Mouse (Mus musculus) hindbrain, embryonic 11.5 days (tissue): ENCODE measurements around the gene Pfn1. TPM values are rescaled to one million over a fixed set of nuclear protein-coding genes. Genes with fewer than 3 reads are reported as not detected.
A peak's percentile ranks its signal among the peaks of the same experiment; 100 is the strongest.

ENCODE experiments used
- ATAC-seq: fragments of 200-750 bp; cut with Nextera tagmentation; 2 replicates; pipeline ENCODE4 v1.8.0; 2017; ENCODE audit warnings: mild to moderate bottlenecking, moderate TSS enrichment, moderate library complexity; ENCODE audit not compliant: low FRiP score
- DNase-seq: peaks from one replicate; pipeline ENCODE4 v3.0.0-alpha.2; 2015; ENCODE audit warnings: low spot score
- H3K27ac ChIP-seq: fragments of 300-500 bp; sonication (generic); 2 replicates; pipeline ENCODE4 v1.5.1; 2014; ENCODE audit warnings: mild to moderate bottlenecking, low read depth, low read length
- H3K27me3 ChIP-seq: fragments of 300-500 bp; sonication (generic); 2 replicates; pipeline ENCODE4 v1.6.1; 2014; ENCODE audit warnings: mild to moderate bottlenecking, low read length, moderate library complexity, mixed read lengths; ENCODE audit not compliant: control insufficient read depth, insufficient read depth
- H3K36me3 ChIP-seq: fragments of 300-500 bp; sonication (generic); 2 replicates; pipeline ENCODE4 v1.6.1; 2014; ENCODE audit warnings: mild to moderate bottlenecking, low read length, moderate library complexity, mixed read lengths; ENCODE audit not compliant: control insufficient read depth, insufficient read depth
- H3K4me1 ChIP-seq: fragments of 300-500 bp; sonication (generic); replicated peaks from 2 replicates; pipeline ENCODE4 v1.6.1; 2014; ENCODE audit warnings: low read length, mixed read lengths; ENCODE audit not compliant: control insufficient read depth, insufficient read depth
- H3K4me2 ChIP-seq: fragments of 300-500 bp; sonication (generic); replicated peaks from 2 replicates; pipeline ENCODE4 v1.6.1; 2014; ENCODE audit warnings: mild to moderate bottlenecking, low read depth, low read length
- H3K4me3 ChIP-seq: fragments of 300-500 bp; sonication (generic); 2 replicates; pipeline ENCODE4 v1.5.1; 2014; ENCODE audit warnings: low read depth, low read length
- H3K9ac ChIP-seq: fragments of 300-500 bp; sonication (generic); 2 replicates; pipeline ENCODE4 v1.6.1; 2014; ENCODE audit warnings: low read depth, low read length
- H3K9me3 ChIP-seq: fragments of 300-500 bp; sonication (generic); 2 replicates; pipeline ENCODE4 v1.6.1; 2016; ENCODE audit warnings: low read length; ENCODE audit not compliant: control insufficient read depth
- WGBS: fragments of 180-500 bp; shearing (Covaris S2); extraction: QIAGEN DNeasy Blood & Tissue Kit; methylation state at CpG from one replicate; pipeline ENCODE4 v1.1.7; 2014; 5-methylcytosine and 5-hydroxymethylcytosine counted together
- polyA plus RNA-seq: library from polyadenylated mRNA; unstranded; fragments of >200 nt; fragmentation: Nextera tagmentation; extraction: Ambion mirVana; gene quantifications from 2 replicates; pipeline ENCODE4 v1.2.1, GENCODE M21; 2014

Gene Pfn1
- polyA plus RNA-seq, 1 experiment from 2014 or later, result 1,523 TPM

DNA sequence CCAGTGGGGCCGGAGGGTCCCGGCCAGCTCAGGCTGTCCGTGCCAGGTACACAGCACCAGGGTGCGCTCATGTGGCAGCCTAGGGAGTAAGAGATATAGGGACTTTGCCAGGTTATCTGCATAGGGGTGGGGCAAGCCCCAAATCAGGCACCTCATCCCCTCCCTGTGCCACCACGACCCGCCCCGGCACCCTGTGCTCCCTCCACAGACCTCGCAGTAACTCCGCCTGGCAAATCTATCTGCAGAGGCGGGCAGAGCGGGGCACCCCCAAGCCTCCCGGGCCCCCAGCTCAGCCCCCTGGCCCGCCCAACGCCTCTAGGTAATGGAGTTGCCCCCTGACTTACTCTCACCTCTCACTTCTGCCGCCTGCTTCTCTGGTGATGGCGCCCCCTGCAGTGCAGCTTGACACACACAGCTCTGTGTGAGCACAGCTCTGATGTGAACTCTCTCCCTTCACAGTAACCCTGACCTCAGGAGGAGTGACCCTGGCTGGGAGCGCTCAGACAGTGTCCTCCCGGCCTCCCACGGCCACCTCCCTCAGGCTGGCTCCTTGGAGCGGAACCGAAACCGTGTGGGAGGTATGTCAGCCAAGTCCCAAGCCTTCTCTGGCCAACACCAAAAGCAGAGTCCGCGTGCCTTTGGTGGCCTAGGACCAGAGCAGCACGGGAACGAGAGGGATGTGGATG, 45.9 kb downstream of the Pfn1 start:
- H3K36me3 ChIP-seq, result peaks cover 15% of the 10 kb centered on the region; the same call in 1 of the 2 replicates
- WGBS, result 85% methylated on average over 25 of the region's 26 CpGs
- ATAC-seq, result no peak

DNA sequence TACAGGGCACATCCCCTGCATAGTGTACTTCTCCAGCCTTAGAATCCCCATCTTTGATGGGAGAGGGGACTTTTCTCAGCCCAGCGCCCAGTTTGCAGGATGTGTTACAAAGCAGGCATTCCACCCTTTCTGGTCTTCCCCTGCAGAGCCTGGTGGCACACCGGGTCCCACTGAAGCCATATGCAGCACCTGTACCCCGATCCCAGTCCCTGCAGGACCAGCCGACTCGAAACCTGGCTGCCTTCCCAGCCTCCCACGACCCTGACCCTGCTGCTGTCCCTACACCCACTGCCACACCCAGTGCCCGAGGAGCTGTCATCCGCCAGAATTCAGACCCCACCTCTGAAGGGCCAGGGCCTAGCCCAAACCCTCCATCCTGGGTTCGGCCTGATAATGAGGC, 46.8 kb downstream of the Pfn1 start:
- no peaks in the 10 kb centered on the region for H3K4me1 ChIP-seq
- H3K4me2 ChIP-seq, result no peak overlapping the region
- DNase-seq, result no peak
- no peaks in the 10 kb centered on the region for H3K27me3 ChIP-seq
- no peak overlapping the region for H3K9ac ChIP-seq
- peaks cover 13% of the 10 kb centered on the region; the same call in 1 of the 2 replicates for H3K36me3 ChIP-seq
- no peak overlapping the region for H3K27ac ChIP-seq
- H3K4me3 ChIP-seq, result no peak overlapping the region
- ATAC-seq, result no peak
- H3K9me3 ChIP-seq, result no peaks in the 10 kb centered on the region
- WGBS, result 91% methylated on average over 9 of the region's 9 CpGs

More for the DNA sequence above, 45.9 kb downstream of the Pfn1 start:
- Histone ChIP-seq H3K27me3 (no peaks in the 10 kb centered on the region), H3K27ac (no peak overlapping the region), H3K4me2 (no peak overlapping the region), H3K4me1 (no peaks in the 10 kb centered on the region), H3K4me3 (no peak overlapping the region), H3K9ac (no peak overlapping the region), H3K9me3 (no peaks in the 10 kb centered on the region)
- peak; percentile 25 for DNase-seq

DNA sequence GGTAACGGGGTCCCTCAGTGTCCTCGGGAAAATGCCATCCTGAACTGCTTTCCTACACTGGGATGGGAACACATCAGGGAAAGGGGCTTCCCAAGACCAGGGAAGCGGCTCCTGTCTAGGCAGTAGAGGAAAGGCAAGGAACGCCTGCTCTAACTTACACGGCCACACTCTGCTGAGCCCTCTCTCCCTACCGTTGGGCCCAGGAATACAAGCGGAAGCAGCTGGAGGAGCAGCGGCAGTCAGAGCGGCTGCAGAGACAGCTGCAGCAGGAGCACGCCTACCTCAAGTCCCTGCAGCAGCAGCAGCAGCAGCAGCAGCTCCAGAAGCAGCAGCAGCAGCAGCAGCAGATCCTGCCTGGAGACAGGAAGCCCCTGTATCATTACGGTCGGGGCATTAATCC, 47.7 kb downstream of the Pfn1 start:
- H3K4me1 ChIP-seq, result no peaks in the 10 kb centered on the region
- no peak overlapping the region for H3K4me3 ChIP-seq
- H3K4me2 ChIP-seq, result no peak overlapping the region
- no peaks in the 10 kb centered on the region for H3K27me3 ChIP-seq
- no peak for ATAC-seq
- no peaks in the 10 kb centered on the region for H3K9me3 ChIP-seq
- WGBS, result 76% methylated on average over 12 of the region's 12 CpGs
- DNase-seq, result no peak
- peaks cover 13% of the 10 kb centered on the region; the same call in 1 of the 2 replicates for H3K36me3 ChIP-seq
- H3K9ac ChIP-seq, result no peak overlapping the region
- H3K27ac ChIP-seq, result no peak overlapping the region

DNA sequence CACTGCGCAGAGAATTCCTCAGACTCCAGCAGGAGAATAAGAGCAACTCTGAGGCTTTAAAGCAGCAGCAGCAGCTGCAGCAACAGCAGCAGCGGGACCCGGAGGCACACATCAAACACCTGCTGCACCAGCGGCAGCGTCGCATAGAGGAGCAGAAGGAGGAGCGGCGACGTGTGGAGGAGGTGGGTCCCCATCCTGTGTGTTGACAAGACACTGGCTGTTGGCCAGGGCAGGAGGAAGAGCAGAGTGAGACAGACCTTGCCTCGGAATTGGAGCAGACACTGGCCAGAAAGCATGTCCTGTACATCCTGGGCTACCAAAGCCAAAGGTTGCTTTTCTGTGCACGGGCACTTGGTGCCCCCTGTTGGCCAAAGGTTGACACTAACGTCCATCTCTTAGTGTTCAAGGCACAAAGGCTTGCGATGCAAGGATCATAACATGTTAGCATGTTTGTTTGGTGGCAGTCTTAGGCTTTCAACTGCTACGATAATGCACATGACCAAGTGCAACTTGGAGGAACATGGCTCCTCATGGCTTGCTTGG, 49.3 kb downstream of the Pfn1 start:
- 68% methylated on average over 14 of the region's 14 CpGs for WGBS
- Histone ChIP-seq H3K4me1 (no peaks in the 10 kb centered on the region), H3K9ac (no peak overlapping the region), H3K27me3 (no peaks in the 10 kb centered on the region), H3K27ac (no peak overlapping the region), H3K4me3 (no peak overlapping the region), H3K9me3 (no peaks in the 10 kb centered on the region), H3K36me3 (peaks cover 11% of the 10 kb centered on the region; the same call in 1 of the 2 replicates), H3K4me2 (no peak overlapping the region)
- no peak for ATAC-seq
- DNase-seq, result peak; percentile 86

Other genes starting within 250 kb of the Pfn1 start
- 31.0 and 32.0 TPM in 2 replicates for gene Pelp1, start 244.6 kb downstream of the Pfn1 start, polyA plus RNA-seq
- gene Arrb2, start 222.0 kb downstream of the Pfn1 start, polyA plus RNA-seq, result 27.8 and 38.1 TPM in 2 replicates
- gene Med11, start 202.7 kb downstream of the Pfn1 start, polyA plus RNA-seq, result 40.2 and 42.0 TPM in 2 replicates
- gene Zmynd15, start 195.2 kb downstream of the Pfn1 start, polyA plus RNA-seq, result 0.22 and 0.43 TPM in 2 replicates
- gene Cxcl16, start 194.7 kb downstream of the Pfn1 start, polyA plus RNA-seq, result 0.42 and 1.2 TPM in 2 replicates
- gene Tm4sf5, start 149.4 kb downstream of the Pfn1 start, polyA plus RNA-seq, result 0.45 TPM in 1 of 2 replicates, not detected in the other
- 0.36 TPM in 1 of 2 replicates, not detected in the other for gene Vmo1, start 140.0 kb downstream of the Pfn1 start, polyA plus RNA-seq
- 0.14 and 0.45 TPM in 2 replicates for gene Gltpd2, start 135.4 kb downstream of the Pfn1 start, polyA plus RNA-seq
- 895 and 918 TPM in 2 replicates for gene Psmb6, start 129.3 kb downstream of the Pfn1 start, polyA plus RNA-seq
- gene Gm40193, start 121.7 kb downstream of the Pfn1 start, polyA plus RNA-seq, result not detected in 2 replicates
- 2.5 and 2.9 TPM in 2 replicates for gene Pld2, start 114.6 kb downstream of the Pfn1 start, polyA plus RNA-seq
- gene Mink1, start 91.8 kb downstream of the Pfn1 start, polyA plus RNA-seq, result 11.9 and 17.6 TPM in 2 replicates
- gene 4930544D05Rik, start 38.8 kb downstream of the Pfn1 start, polyA plus RNA-seq, result not detected in 2 replicates
- gene Chrne, start 35.4 kb downstream of the Pfn1 start, polyA plus RNA-seq, result not detected in 2 replicates
- gene Gp1ba, start 15.5 kb downstream of the Pfn1 start, polyA plus RNA-seq, result 0.64 and 1.2 TPM in 2 replicates
- gene Rnf167, start 7.4 kb downstream of the Pfn1 start, polyA plus RNA-seq, result 86.6 and 94.3 TPM in 2 replicates
- 138 and 145 TPM in 2 replicates for gene Slc25a11, start 7.2 kb downstream of the Pfn1 start, polyA plus RNA-seq
- gene Eno3, start 2.6 kb upstream of the Pfn1 start, polyA plus RNA-seq, result 23.2 and 26.2 TPM in 2 replicates
- 151 and 176 TPM in 2 replicates for gene Spag7, start 14.8 kb upstream of the Pfn1 start, polyA plus RNA-seq
- gene Camta2, start 33.5 kb upstream of the Pfn1 start, polyA plus RNA-seq, result 8.2 and 9.2 TPM in 2 replicates
- 0.63 and 1.9 TPM in 2 replicates for gene Inca1, start 45.5 kb upstream of the Pfn1 start, polyA plus RNA-seq
- gene Kif1c, start 45.9 kb upstream of the Pfn1 start, polyA plus RNA-seq, result 5.9 and 6.0 TPM in 2 replicates
- gene Zfp3, start 109.6 kb upstream of the Pfn1 start, polyA plus RNA-seq, result 9.0 and 11.1 TPM in 2 replicates
- gene Scimp, start 157.9 kb upstream of the Pfn1 start, polyA plus RNA-seq, result 0.22 TPM in 1 of 2 replicates, not detected in the other
- gene Rabep1, start 190.1 kb upstream of the Pfn1 start, polyA plus RNA-seq, result 43.0 and 48.6 TPM in 2 replicates